Mouse (Mus musculus) erythroblast, embryonic 14.5 days (primary cell): ENCODE measurements around the gene Fut1.

ENCODE experiments used
- GATA1 ChIP-seq: IDR thresholded peaks from 2 replicates; pipeline ENCODE4 v1.6.1; 2012; ENCODE audit warnings: low read length, inconsistent platforms, mixed read lengths
- TAL1 ChIP-seq: IDR thresholded peaks from 3 replicates; pipeline ENCODE4 v1.6.1; 2012; ENCODE audit warnings: low read length, inconsistent platforms, mixed read lengths

DNA sequence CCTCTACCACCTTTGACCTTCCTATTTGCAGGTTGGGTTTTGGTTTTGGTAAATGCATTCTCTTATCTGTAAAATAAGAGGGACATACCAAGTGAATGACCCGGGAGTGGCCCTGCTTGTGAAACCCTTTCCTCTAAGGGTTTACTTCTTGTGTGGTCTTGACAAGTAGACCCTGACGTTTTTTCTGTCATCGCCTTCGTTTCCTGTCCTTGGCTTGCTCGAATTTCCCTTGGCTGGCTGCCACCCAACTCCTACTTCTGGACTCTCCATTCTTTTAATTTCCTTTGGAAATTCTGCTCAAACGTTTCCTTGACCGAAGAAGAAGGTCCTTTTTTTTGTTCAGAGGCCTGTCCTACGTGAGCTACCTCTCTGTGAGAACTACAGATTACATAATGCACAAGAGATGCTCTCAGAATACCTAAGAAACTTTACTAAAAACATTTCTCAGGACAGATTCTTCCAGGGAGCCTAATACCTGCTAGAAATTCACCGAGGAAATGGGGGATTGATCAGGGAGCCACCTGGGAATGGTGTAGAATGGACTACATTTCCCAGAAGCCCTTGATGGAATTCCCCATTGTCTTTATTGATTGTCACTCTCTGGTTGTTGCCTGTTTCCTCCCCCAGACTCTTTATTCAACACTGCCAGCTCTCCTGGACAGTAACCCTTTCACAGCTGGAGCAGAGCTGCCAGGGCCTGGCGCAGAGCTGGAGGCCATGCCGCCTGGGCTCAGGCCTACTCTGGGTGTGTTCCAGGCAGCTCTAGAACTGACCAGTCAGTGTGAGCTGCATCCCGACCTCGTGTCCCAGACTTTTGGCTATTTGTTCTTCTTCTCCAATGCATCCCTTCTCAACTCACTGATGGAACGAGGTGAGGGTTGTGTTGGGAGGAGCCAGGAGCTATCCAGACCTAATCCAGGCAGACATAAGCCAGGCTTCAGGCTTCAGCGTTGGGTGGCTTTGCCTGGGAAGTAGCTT, 18.9 kb downstream of the Fut1 start:
- TF ChIP-seq TAL1 (no peak), GATA1 (no peak)
